Mouse (Mus musculus): Measurements from ENCODE around the gene Pllp.

DNA sequence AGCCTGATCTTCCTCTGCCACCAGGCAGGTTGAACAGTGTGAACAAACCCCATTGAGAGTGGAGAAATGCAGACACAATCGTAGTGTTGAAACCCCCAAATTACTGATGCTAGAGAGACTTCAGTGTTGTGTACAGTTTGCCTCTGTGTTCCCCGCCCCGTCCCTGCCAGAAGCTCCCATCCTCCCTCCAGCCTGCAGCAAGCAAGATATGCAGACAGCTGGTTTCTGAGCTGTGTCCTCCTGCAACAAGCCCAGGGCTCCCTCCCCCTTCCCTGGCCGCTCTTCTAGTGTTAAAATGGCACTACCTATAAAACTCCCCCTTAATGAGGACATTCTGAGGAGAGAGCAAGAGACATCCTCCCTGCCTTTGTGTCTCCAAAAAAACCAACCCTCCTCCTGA is 33.2 kb upstream of the Pllp start:
- TF ChIP-seq CTCF (IDR thresholded peaks at IDR 0.05) (no peak), POLR2A (IDR thresholded peaks at IDR 0.05; ENCODE audit: insufficient read depth, low read depth, low read length) (no peak)

All from heart, adult 2 months (tissue).